Mouse (Mus musculus): ENCODE data around the gene Naxe. TPM values are rescaled to one million over a fixed set of nuclear protein-coding genes. Genes with fewer than 3 reads are reported as not detected.

Gene Naxe
- polyA plus RNA-seq, 2 experiments: 25.0 to 59.6 TPM

DNA sequence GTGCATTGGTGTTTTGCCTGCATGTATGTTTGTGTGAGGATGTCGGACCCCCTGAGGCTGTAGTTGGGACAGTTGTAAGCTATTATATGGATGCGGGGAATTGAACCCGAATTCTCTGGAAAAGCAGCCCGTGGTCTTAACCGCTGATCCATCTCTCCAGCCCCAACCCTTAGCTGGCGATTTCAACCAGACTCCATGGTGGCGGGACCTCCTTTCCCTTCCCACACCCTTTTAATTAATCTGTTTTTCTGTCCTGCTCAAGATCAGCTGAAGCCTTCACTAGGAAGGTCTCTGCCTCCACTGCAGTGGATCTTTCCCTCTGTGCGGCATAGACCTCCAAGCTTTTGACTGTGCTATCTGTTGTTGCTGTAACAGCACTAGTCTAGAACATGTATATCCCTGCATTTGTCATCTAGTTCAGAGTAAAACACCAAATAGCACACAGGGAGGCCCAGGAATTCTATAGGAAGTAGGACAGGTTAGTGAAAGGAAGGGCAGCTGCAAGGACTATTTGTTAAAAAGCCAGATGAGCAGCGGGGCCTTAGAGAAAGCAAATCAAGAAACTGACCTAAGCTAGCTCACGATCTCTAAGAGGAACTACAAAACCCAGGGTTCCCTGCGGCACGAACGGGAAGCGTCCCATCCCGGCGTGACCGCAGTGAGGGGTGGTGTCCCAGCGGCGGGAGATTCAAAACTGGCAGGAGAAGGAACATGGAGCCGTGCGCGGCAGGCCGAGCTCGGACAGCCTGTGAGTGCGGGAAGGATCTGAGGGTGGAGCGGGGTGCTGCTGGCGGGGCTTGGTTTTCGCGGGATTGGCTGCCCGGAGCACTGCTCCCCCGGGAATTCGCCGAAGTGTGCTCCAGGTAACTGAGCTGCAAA is 23.3 kb upstream of the Naxe start, which contains the start of gene Iqgap3:
Gene Iqgap3 (plus strand): TSS at position 627 of the 879 bp plus-strand sequence.
- Histone ChIP-seq H3K9me3 (ENCODE audit: control insufficient read depth, low read length) (no peaks in the 10 kb centered on the region), H3K4me3 (ENCODE audit: insufficient read depth in 1 of 2, low read depth in 2 of 2, low read length in 2 of 2) (peak within 1 kb of the TSS; percentile 73 to 90), H3K36me3 (replicated peaks; ENCODE audit: control insufficient read depth, insufficient read depth, low read depth) (no peaks in the 10 kb centered on the region), H3K4me2 (ENCODE audit: low read depth) (peak within 1 kb of the TSS; percentile 95), H3K27ac (peak within 1 kb of the TSS; percentile 8; the same call in 1 of the 2 replicates), H3K27me3 (ENCODE audit: control insufficient read depth, insufficient read depth, low read length) (no peaks in the 10 kb centered on the region), H3K9ac (replicated peaks) (peak within 1 kb of the TSS; percentile 83), H3K4me1 (replicated peaks; ENCODE audit: control insufficient read depth in 2 of 2, insufficient read depth in 2 of 2, low read length in 1 of 2) (peaks cover 5 to 9% of the 10 kb centered on the region in 2 experiments; a peak in 3 of 4 replicates)
- DNase-seq (ENCODE audit: low read depth in 3 of 3, low spot score in 3 of 3) (peak; percentile 69 to 80 (median 73)), ATAC-seq (ENCODE audit: insufficient read depth) (peak; percentile 83)
- TF ChIP-seq EP300 (IDR thresholded peaks at IDR 0.05; ENCODE audit: low read depth) (no peak), CTCF (IDR thresholded peaks at IDR 0.05; ENCODE audit: low read depth) (peak; percentile 22; the same call in 1 of the 2 replicates)
- WGBS (ENCODE audit: insufficient replicate concordance): 17% methylated on average over 33 of the region's 33 CpGs

GRCm38 (mm10) chr3:88078204-88078603 is 19.9 kb upstream of the Naxe start, which contains the start of gene Ttc24:
TSS of gene Ttc24 (minus strand) at chr3:88078304.
- Histone ChIP-seq H3K4me3 (ENCODE audit: insufficient read depth in 1 of 2, low read depth in 2 of 2, low read length in 2 of 2) (no peak within 1 kb of the TSS), H3K27me3 (ENCODE audit: control insufficient read depth, insufficient read depth, low read length) (no peaks in the 10 kb centered on the region), H3K36me3 (replicated peaks; ENCODE audit: control insufficient read depth, insufficient read depth, low read depth) (no peaks in the 10 kb centered on the region), H3K4me1 (replicated peaks; ENCODE audit: control insufficient read depth in 2 of 2, insufficient read depth in 2 of 2, low read length in 1 of 2) (peaks cover 5 to 9% of the 10 kb centered on the region in 2 experiments; a peak in 3 of 4 replicates), H3K9me3 (ENCODE audit: control insufficient read depth, low read length) (no peaks in the 10 kb centered on the region), H3K4me2 (ENCODE audit: low read depth) (no peak within 1 kb of the TSS), H3K27ac (no peak within 1 kb of the TSS), H3K9ac (replicated peaks) (no peak within 1 kb of the TSS)
- ATAC-seq (ENCODE audit: insufficient read depth) (no peak), DNase-seq (ENCODE audit: low read depth in 3 of 3, low spot score in 3 of 3) (no peak)
- 63% methylated on average over 4 of the region's 4 CpGs for WGBS (ENCODE audit: insufficient replicate concordance)
- TF ChIP-seq CTCF (IDR thresholded peaks at IDR 0.05; ENCODE audit: low read depth) (no peak), EP300 (IDR thresholded peaks at IDR 0.05; ENCODE audit: low read depth) (no peak)

DNA sequence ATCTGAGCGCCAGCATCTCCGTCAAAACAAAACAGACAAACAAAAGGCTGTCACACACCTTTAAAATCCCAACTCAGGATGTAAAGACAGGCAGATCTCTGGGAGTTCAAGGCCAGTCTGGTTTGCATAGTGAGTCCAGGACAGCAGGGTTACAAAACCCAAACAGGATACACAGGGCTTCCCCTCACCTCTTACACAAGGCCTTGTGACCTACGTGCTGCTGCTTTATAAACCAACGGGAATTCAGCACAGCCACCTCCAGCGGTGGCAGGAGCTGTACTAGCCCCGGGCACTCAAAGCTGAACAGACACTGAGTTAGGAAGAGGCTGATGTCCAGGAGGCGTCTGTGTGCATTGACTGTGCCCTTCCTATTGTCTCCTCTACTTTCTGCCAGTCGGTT is 19.1 kb upstream of the Naxe start:
- Histone ChIP-seq H3K27me3 (ENCODE audit: control insufficient read depth, insufficient read depth, low read length) (no peaks in the 10 kb centered on the region), H3K4me2 (ENCODE audit: low read depth) (no peak overlapping the region), H3K27ac (no peak overlapping the region), H3K9me3 (ENCODE audit: control insufficient read depth, low read length) (no peaks in the 10 kb centered on the region), H3K4me1 (replicated peaks; ENCODE audit: control insufficient read depth in 2 of 2, insufficient read depth in 2 of 2, low read length in 1 of 2) (peaks cover 2% of the 10 kb centered on the region in 2 experiments; a peak in 3 of 4 replicates), H3K9ac (replicated peaks) (no peak overlapping the region), H3K36me3 (replicated peaks; ENCODE audit: control insufficient read depth, insufficient read depth, low read depth) (no peaks in the 10 kb centered on the region), H3K4me3 (ENCODE audit: insufficient read depth in 1 of 2, low read depth in 2 of 2, low read length in 2 of 2) (no peak overlapping the region)
- 33% methylated on average over 8 of the region's 8 CpGs for WGBS (ENCODE audit: insufficient replicate concordance)
- ATAC-seq (ENCODE audit: insufficient read depth) (no peak), DNase-seq (ENCODE audit: low read depth in 3 of 3, low spot score in 3 of 3) (no peak)
- TF ChIP-seq EP300 (IDR thresholded peaks at IDR 0.05; ENCODE audit: low read depth) (no peak), CTCF (IDR thresholded peaks at IDR 0.05; ENCODE audit: low read depth) (no peak)

DNA sequence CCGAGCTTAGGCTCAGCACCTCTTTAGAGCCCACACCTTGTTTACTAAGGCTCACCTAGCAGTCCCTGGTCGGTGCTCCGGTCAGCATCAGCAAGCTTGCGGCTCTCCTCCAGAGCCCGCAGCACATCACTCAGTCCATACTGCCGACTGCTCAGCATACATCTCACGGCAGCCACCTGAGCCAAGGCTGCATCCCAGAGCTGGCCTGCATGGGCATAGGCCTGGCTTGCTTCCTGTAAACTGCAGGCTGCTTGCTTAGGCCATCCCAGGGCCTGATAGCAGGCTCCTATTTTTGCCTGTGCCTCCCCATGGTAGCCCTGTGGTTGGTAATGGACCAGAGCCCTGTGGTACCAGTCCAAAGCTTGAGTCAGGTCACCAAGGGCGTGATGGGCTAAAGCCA is 16.5 kb upstream of the Naxe start:
- Histone ChIP-seq H3K9ac (replicated peaks) (no peak overlapping the region), H3K4me1 (replicated peaks; ENCODE audit: control insufficient read depth in 2 of 2, insufficient read depth in 2 of 2, low read length in 1 of 2) (no peaks in the 10 kb centered on the region), H3K27me3 (ENCODE audit: control insufficient read depth, insufficient read depth, low read length) (no peaks in the 10 kb centered on the region), H3K9me3 (ENCODE audit: control insufficient read depth, low read length) (no peaks in the 10 kb centered on the region), H3K36me3 (replicated peaks; ENCODE audit: control insufficient read depth, insufficient read depth, low read depth) (no peaks in the 10 kb centered on the region), H3K4me2 (ENCODE audit: low read depth) (no peak overlapping the region), H3K4me3 (ENCODE audit: insufficient read depth in 1 of 2, low read depth in 2 of 2, low read length in 2 of 2) (no peak overlapping the region), H3K27ac (no peak overlapping the region)
- DNase-seq (ENCODE audit: low read depth in 3 of 3, low spot score in 3 of 3) (no peak), ATAC-seq (ENCODE audit: insufficient read depth) (no peak)
- TF ChIP-seq CTCF (IDR thresholded peaks at IDR 0.05; ENCODE audit: low read depth) (no peak), EP300 (IDR thresholded peaks at IDR 0.05; ENCODE audit: low read depth) (no peak)
- WGBS (ENCODE audit: insufficient replicate concordance): 62% methylated on average over 8 of the region's 8 CpGs

- Histone ChIP-seq H3K4me1 (replicated peaks; ENCODE audit: control insufficient read depth in 2 of 2, insufficient read depth in 2 of 2, low read length in 1 of 2) (no peaks in the 10 kb centered on the region), H3K9ac (replicated peaks) (no peak overlapping the region), H3K27ac (no peak overlapping the region), H3K4me3 (ENCODE audit: insufficient read depth in 1 of 2, low read depth in 2 of 2, low read length in 2 of 2) (no peak overlapping the region), H3K27me3 (ENCODE audit: control insufficient read depth, insufficient read depth, low read length) (no peaks in the 10 kb centered on the region), H3K9me3 (ENCODE audit: control insufficient read depth, low read length) (no peaks in the 10 kb centered on the region), H3K4me2 (ENCODE audit: low read depth) (no peak overlapping the region), H3K36me3 (replicated peaks; ENCODE audit: control insufficient read depth, insufficient read depth, low read depth) (no peaks in the 10 kb centered on the region)
- 44% methylated on average over 2 of the region's 2 CpGs for WGBS (ENCODE audit: insufficient replicate concordance)
- DNase-seq (ENCODE audit: low read depth in 3 of 3, low spot score in 3 of 3) (no peak), ATAC-seq (ENCODE audit: insufficient read depth) (no peak)
- no peak for TF ChIP-seq CTCF (IDR thresholded peaks at IDR 0.05; ENCODE audit: low read depth)
- no peak for TF ChIP-seq EP300 (IDR thresholded peaks at IDR 0.05; ENCODE audit: low read depth)
Measured at GRCm38 (mm10) chr3:88074351-88074750, 16.1 kb upstream of the Naxe start.

All from liver, embryonic 14.5 days (tissue).